Mouse (Mus musculus) embryonic fibroblast, embryonic 13.5 days (primary cell): Measurements from ENCODE around the gene 1110051M20Rik.

Experiments
- CTCF ChIP-seq: IDR thresholded peaks from 2 replicates; pipeline ENCODE4 v1.5.1; 2011; ENCODE audit warnings: mild to moderate bottlenecking, control low read depth, low read length, moderate library complexity, borderline replicate concordance; ENCODE audit not compliant: insufficient read depth
- POLR2A ChIP-seq: IDR thresholded peaks from 2 replicates; pipeline ENCODE4 v1.6.1; 2011; ENCODE audit warnings: low read depth, mild to moderate bottlenecking, control low read depth, low read length, moderate library complexity

GRCm38 (mm10) chr2:91302845-91303244, 141.7 kb downstream of the 1110051M20Rik start:
- TF ChIP-seq POLR2A, result no peak
- no peak for TF ChIP-seq CTCF
